Mouse (Mus musculus): ENCODE data around the gene Mark2. TPM values are rescaled to one million over a fixed set of nuclear protein-coding genes. Genes with fewer than 3 reads are reported as not detected.

Mark2 gene
- polyA plus RNA-seq, 1 experiment, result 17.9 TPM

- no peak overlapping the region for H3K4me3 ChIP-seq (replicated peaks)
- TF ChIP-seq TAL1 (IDR thresholded peaks at IDR 0.05; ENCODE audit: low read length), result no peak
- TF ChIP-seq GATA1 (IDR thresholded peaks at IDR 0.05; ENCODE audit: low read length), result no peak
- peaks cover 56% of the 10 kb centered on the region for H3K27me3 ChIP-seq (ENCODE audit: control insufficient read depth)
- peaks cover 30% of the 10 kb centered on the region for H3K4me1 ChIP-seq (ENCODE audit: control insufficient read depth)
- no peaks in the 10 kb centered on the region for H3K36me3 ChIP-seq (ENCODE audit: control insufficient read depth)
- peaks cover 6% of the 10 kb centered on the region for H3K9me3 ChIP-seq (ENCODE audit: control insufficient read depth, low read length)
Measured at GRCm38 (mm10) chr19:7265478-7266191, 76.0 kb downstream of the Mark2 start.

- no peak for TF ChIP-seq TAL1 (IDR thresholded peaks at IDR 0.05; ENCODE audit: low read length)
- H3K36me3 ChIP-seq (ENCODE audit: control insufficient read depth), result no peaks in the 10 kb centered on the region
- peaks cover 30% of the 10 kb centered on the region for H3K4me1 ChIP-seq (ENCODE audit: control insufficient read depth)
- peaks cover 52% of the 10 kb centered on the region for H3K27me3 ChIP-seq (ENCODE audit: control insufficient read depth)
- peaks cover 6% of the 10 kb centered on the region for H3K9me3 ChIP-seq (ENCODE audit: control insufficient read depth, low read length)
- H3K4me3 ChIP-seq (replicated peaks), result no peak overlapping the region
Measured at GRCm38 (mm10) chr19:7264766-7265331, 76.8 kb downstream of the Mark2 start.

- no peak for TF ChIP-seq GATA1 (IDR thresholded peaks at IDR 0.05; ENCODE audit: low read length)
- no peak for TF ChIP-seq TAL1 (IDR thresholded peaks at IDR 0.05; ENCODE audit: low read length)
- peaks cover 46% of the 10 kb centered on the region for H3K27me3 ChIP-seq (ENCODE audit: control insufficient read depth)
- peaks cover 29% of the 10 kb centered on the region for H3K4me1 ChIP-seq (ENCODE audit: control insufficient read depth)
- no peak overlapping the region for H3K4me3 ChIP-seq (replicated peaks)
- peaks cover 6% of the 10 kb centered on the region for H3K9me3 ChIP-seq (ENCODE audit: control insufficient read depth, low read length)
- H3K36me3 ChIP-seq (ENCODE audit: control insufficient read depth), result no peaks in the 10 kb centered on the region
Measured at GRCm38 (mm10) chr19:7264088-7264765, 77.4 kb downstream of the Mark2 start.

- Histone ChIP-seq H3K4me3 (replicated peaks) (no peak overlapping the region), H3K36me3 (ENCODE audit: control insufficient read depth) (no peaks in the 10 kb centered on the region), H3K27me3 (ENCODE audit: control insufficient read depth) (peaks cover 30% of the 10 kb centered on the region), H3K4me1 (ENCODE audit: control insufficient read depth) (peaks cover 13% of the 10 kb centered on the region), H3K9me3 (ENCODE audit: control insufficient read depth, low read length) (peaks cover 6% of the 10 kb centered on the region)
- TF ChIP-seq TAL1 (IDR thresholded peaks at IDR 0.05; ENCODE audit: low read length) (no peak), GATA1 (IDR thresholded peaks at IDR 0.05; ENCODE audit: low read length) (no peak)
Measured at GRCm38 (mm10) chr19:7262592-7262991, 79.1 kb downstream of the Mark2 start.

- TF ChIP-seq GATA1 (IDR thresholded peaks at IDR 0.05; ENCODE audit: low read length) (no peak), TAL1 (IDR thresholded peaks at IDR 0.05; ENCODE audit: low read length) (no peak)
- Histone ChIP-seq H3K4me1 (ENCODE audit: control insufficient read depth) (peaks cover 8% of the 10 kb centered on the region), H3K27me3 (ENCODE audit: control insufficient read depth) (peaks cover 23% of the 10 kb centered on the region), H3K9me3 (ENCODE audit: control insufficient read depth, low read length) (peaks cover 6% of the 10 kb centered on the region), H3K36me3 (ENCODE audit: control insufficient read depth) (no peaks in the 10 kb centered on the region), H3K4me3 (replicated peaks) (no peak overlapping the region)
Measured at GRCm38 (mm10) chr19:7261964-7262363, 79.7 kb downstream of the Mark2 start.

GRCm38 (mm10) chr19:7261476-7261875 lies 80.2 kb downstream of the Mark2 start:
- peaks cover 19% of the 10 kb centered on the region for H3K27me3 ChIP-seq (ENCODE audit: control insufficient read depth)
- H3K36me3 ChIP-seq (ENCODE audit: control insufficient read depth), result no peaks in the 10 kb centered on the region
- H3K4me1 ChIP-seq (ENCODE audit: control insufficient read depth), result peaks cover 8% of the 10 kb centered on the region
- TF ChIP-seq GATA1 (IDR thresholded peaks at IDR 0.05; ENCODE audit: low read length) (no peak), TAL1 (IDR thresholded peaks at IDR 0.05; ENCODE audit: low read length) (no peak)
- no peak overlapping the region for H3K4me3 ChIP-seq (replicated peaks)
- peaks cover 6% of the 10 kb centered on the region for H3K9me3 ChIP-seq (ENCODE audit: control insufficient read depth, low read length)

- Histone ChIP-seq H3K4me3 (replicated peaks) (no peak overlapping the region), H3K9me3 (ENCODE audit: control insufficient read depth, low read length) (peaks cover 9% of the 10 kb centered on the region), H3K36me3 (ENCODE audit: control insufficient read depth) (no peaks in the 10 kb centered on the region), H3K27me3 (ENCODE audit: control insufficient read depth) (no peaks in the 10 kb centered on the region; the same call in 1 of the 2 replicates), H3K4me1 (ENCODE audit: control insufficient read depth) (no peaks in the 10 kb centered on the region)
- TF ChIP-seq GATA1 (IDR thresholded peaks at IDR 0.05; ENCODE audit: low read length) (no peak), TAL1 (IDR thresholded peaks at IDR 0.05; ENCODE audit: low read length) (no peak)
Measured at GRCm38 (mm10) chr19:7257881-7258280, 83.8 kb downstream of the Mark2 start.

- Histone ChIP-seq H3K9me3 (ENCODE audit: control insufficient read depth, low read length) (no peaks in the 10 kb centered on the region), H3K4me3 (replicated peaks) (no peak overlapping the region), H3K27me3 (ENCODE audit: control insufficient read depth) (peaks cover 5% of the 10 kb centered on the region; the same call in 1 of the 2 replicates), H3K36me3 (ENCODE audit: control insufficient read depth) (no peaks in the 10 kb centered on the region), H3K4me1 (ENCODE audit: control insufficient read depth) (peaks cover 10% of the 10 kb centered on the region)
- TF ChIP-seq TAL1 (IDR thresholded peaks at IDR 0.05; ENCODE audit: low read length) (no peak), GATA1 (IDR thresholded peaks at IDR 0.05; ENCODE audit: low read length) (no peak)
Measured at GRCm38 (mm10) chr19:7246021-7246420, 95.6 kb downstream of the Mark2 start.

Data from erythroblast, embryonic 14.5 days (primary cell).